Mouse (Mus musculus): ENCODE data around the gene Olfr145.

Gene Olfr145

DNA sequence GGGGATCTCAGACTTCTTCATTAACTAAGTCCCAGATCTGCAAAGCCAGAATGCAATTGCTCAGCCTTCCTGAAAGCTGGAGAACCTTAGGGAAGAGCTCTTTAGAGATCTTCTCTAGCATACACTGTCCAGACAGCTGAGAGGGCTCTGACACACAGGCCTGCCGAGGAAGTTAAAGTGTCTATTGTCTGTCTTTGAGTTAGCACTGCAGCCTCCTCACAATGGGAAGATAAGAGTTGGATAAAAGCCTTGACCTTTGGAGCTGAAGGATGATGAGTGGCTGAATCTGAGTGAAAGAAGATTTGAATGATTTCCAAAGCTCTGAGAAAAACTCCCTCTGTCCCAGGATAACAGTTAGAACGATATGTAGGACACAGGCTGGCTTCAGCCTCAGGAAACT lies at the start of gene Olfr145:
TSS of gene Olfr145 (plus strand) at position 64 of the 400 bp plus-strand sequence.
- no peak for DNase-seq

DNA sequence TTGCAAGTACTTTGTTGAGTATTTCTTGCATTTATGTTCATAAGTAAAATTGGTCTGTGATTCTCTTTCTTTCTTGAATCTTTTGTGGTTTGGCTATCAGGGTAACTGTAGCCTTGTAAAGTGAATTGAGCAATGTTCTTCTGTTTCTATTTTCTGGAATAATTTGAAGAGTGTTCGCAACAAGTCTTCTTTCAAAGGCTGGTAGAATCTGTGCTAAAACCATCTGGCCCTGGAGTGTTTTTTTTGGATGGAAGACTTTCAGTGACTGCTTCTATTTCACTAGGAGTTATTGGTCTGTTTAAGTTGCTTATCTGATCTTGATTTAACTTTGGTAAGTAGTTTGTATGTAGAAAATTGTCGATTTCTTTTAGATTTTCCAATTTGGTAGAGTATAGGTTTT lies 47.3 kb upstream of the Olfr145 start:
- no peak for DNase-seq

DNA sequence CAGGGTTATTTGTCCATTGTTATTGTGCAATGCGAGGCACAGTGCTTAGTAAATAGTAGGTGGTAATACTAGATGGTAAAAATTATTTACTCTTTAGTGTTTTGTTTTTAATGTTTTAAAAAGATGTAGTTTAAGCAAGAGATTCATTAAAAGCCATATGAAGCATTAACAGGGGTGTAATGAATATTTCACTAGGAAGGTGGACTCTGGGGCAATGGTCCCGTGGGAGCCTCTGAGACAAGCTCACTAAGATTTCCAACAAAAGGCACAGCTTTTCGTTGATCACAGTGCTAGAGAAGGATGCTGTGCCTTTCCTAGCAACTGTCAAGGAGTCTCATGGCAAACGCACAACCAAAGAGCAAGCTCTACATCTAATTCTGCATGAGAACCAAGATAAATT lies 42.6 kb upstream of the Olfr145 start, which contains the start of gene Olfr877:
TSS of gene Olfr877 (plus strand) at position 301 of the 400 bp plus-strand sequence.
- no peak for DNase-seq

- no peak for DNase-seq
Measured at GRCm38 (mm10) chr9:37863325-37863724, 33.2 kb upstream of the Olfr145 start.

DNA sequence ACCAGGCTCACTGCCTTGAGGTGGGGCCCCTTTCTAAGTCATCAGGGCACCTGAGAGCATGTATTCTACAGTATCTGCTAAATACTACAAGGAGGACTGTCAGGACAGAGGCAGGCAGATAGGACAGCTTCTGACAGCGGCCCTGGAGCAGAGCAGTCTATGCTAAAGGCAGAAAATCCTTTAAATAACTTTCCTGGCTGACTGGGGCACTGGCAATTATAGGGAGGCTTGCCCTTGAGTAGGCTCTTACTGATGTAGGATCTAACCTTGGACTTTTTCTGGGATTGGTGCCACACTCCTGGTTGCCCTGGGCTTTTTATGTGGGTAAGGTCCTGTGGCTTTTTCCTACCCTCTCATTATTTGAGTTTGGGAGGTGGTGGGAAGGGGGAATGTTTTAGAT lies 26.3 kb upstream of the Olfr145 start:
- no peak for DNase-seq

- DNase-seq: no peak
Measured at GRCm38 (mm10) chr9:37871097-37871496, 25.4 kb upstream of the Olfr145 start.

GRCm38 (mm10) chr9:37871536-37871935 lies 25.0 kb upstream of the Olfr145 start:
- no peak for DNase-seq

DNA sequence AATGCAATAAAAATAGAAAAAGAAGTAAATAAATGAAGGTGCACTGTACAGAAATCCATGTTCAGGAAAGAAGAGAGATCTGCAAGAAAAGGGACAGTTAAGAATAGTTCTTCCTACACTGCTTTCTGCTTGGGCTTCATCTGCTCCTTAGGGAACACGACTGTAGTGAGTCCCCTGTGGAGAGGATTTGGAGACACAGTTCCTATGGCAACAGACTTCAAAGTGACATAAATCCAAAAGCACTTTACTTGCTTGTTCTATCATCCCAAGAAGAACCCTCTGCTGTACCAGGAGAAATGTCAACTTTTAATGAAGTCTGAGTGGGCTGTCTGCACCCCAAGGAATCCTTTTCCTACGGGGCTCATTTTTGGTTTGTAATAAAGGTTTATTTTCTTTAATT lies 5.6 kb upstream of the Olfr145 start:
- no peak for DNase-seq

DNA sequence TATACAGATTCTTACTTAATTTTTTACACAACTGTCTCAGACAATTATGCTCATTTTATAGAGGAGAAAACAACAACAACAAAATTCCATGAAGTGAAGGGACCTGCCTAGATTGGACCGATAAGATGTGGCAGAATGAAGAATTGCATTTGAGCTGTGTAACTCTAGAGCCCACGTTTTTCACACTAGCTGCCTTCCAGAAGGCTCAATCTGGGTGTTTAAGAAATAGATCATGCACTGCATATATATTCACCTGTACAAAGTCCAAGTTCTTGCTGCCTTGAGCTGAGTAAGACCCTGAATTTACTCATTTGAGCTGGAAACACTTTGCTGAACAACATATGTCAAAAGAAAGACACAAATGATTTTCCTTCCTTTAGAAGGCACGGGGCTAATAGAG lies 9.0 kb downstream of the Olfr145 start:
- DNase-seq: no peak

DNA sequence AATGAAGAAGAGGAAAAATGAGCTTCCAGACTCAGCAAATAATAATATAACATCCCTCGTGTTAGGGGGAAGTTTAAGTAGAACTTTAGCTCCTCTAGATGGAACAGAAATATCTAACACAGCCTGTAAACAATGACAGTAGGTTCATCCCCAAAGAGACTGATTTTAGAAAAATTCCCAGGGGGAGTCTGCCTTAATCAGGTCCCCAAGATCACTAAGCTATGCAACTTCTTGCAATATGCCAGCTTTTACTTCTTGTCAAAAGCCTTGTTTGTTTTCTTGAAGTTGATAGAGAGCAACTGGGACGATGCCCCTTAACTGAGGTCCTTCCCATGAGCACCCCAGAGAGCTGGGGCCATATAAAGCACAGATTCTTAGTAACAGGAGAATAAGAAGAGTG lies 21.0 kb downstream of the Olfr145 start, which contains the start of gene Olfr878:
TSS of gene Olfr878 (plus strand) at position 301 of the 400 bp plus-strand sequence.
- DNase-seq: no peak

DNA sequence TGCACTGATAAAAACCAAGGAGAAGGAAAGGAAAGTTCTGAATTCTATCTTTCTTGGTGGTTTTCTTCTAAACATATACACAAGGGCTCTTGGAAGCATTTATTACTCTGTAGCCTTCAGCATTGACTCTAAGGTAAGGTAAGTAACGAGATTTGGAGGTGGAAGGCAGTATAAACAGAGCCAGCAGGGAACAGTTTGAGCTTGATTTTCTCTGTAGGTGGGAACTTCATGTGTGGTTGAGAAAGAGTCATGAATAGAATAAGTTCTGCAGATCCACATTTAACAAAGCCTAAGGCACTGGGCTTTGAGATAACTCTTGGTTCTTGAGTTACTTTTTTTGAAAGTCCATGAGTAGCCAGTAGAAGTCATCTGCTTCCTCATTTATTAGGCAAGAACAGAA lies 21.5 kb downstream of the Olfr145 start:
- DNase-seq: no peak

- no peak for DNase-seq
Measured at GRCm38 (mm10) chr9:37924194-37924593, 27.7 kb downstream of the Olfr145 start.

DNA sequence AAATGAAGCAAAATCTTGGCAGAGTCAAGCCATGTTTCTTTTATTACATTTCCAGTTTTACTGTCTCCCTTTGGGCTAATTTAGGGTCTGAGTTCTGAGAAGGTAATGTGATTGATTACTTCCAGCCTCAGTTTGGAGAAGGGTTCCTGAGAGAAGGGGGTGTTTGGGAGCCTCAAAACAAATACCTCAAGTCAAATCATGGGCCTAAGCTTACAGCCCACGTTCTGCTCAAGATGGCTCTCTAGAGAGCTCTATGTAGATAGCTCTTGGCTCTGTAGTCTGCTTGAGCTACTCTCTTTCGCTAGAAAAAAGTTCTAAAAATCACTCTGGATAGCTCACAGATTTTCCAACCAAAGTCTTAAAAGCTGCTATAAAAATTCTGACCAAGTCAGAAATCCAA lies 28.9 kb downstream of the Olfr145 start:
- DNase-seq: no peak

DNA sequence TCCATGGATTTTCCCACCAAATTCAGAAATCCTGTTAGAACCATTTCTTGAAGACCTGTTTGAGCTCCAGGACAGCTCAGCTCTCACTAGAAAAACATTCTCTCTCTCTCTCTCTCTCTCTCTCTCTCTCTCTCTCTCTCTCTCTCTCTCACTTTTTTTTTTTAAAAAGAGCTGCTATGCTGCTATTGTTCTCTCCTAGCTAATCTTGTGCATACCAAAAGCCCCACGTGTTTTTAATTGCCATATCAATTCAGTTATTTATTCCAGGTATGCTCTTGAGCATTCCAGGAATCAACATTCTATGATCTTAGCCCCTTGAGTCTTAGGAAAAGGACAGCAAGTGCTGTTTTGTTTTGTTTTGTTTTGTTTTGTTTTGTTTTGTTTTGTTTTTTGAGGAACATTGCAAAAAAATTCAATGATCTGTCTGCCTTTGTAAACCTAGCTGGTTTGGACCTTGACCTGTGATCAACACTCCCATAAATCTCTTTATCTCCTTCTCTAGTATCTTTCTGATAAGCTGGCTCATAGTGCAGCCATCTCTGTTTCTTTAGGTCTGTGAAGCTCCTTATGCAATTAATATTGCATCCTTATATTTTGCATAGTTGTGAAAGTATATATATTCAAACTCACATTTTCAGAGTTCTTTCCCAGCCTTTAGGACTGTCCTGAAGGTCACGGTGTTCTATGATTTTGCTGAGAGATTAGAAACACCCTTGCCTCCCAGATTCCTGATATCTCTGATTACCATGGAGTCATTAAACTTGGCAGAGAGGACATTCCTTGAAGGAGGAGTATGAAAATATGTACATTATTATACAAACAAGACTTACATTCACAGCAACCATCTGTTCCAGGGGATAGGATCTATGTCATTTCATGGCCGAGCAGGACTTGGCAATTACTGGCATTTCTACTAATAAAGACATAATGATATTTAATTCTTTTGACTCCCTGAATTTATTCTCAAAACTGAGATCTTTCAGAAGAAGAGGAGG lies 29.8 kb downstream of the Olfr145 start:
- DNase-seq: no peak

GRCm38 (mm10) chr9:37932519-37932918 lies 36.0 kb downstream of the Olfr145 start:
- DNase-seq: peak; percentile 42 to 45

DNA sequence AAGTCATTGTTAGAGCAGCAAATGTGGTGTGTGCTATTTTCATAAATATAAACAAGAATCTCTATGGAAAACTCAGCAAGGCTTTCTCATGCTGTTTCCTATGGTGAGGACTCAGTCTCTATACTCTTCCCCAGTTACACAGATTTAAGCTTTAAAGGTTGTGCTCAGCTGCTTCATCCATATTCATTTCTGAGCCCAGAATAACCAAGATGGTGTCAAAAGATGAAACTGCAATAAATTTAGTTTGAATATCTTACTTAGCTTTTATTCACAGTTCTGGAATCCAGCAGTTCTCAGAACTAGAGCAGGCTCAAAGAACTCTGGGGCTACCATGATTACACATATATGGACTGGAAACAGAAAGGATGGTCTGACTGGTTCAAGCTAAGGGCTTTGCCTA lies 37.6 kb downstream of the Olfr145 start:
- DNase-seq: no peak

GRCm38 (mm10) chr9:37941167-37941566 lies 44.6 kb downstream of the Olfr145 start:
- DNase-seq: no peak

Measured in cerebellum, adult 18-20 months (tissue).